Mouse (Mus musculus) erythroblast, embryonic 14.5 days (primary cell): ENCODE measurements around the gene Aco2. TPM values are rescaled to one million over a fixed set of nuclear protein-coding genes. Genes with fewer than 3 reads are reported as not detected.

Experiments
- H3K27me3 ChIP-seq: 2 replicates; pipeline ENCODE4 v1.6.1; 2012; ENCODE audit warnings: inconsistent platforms; ENCODE audit not compliant: control insufficient read depth
- H3K36me3 ChIP-seq: 2 replicates; pipeline ENCODE4 v1.6.1; 2012; ENCODE audit warnings: mild to moderate bottlenecking, inconsistent platforms; ENCODE audit not compliant: control insufficient read depth
- H3K4me1 ChIP-seq: 2 replicates; pipeline ENCODE4 v1.6.1; 2012; ENCODE audit warnings: inconsistent platforms; ENCODE audit not compliant: control insufficient read depth
- H3K4me3 ChIP-seq: replicated peaks from 2 replicates; pipeline ENCODE3; 2012; ENCODE audit warnings: moderate library complexity, mild to moderate bottlenecking, inconsistent platforms
- H3K9me3 ChIP-seq: 2 replicates; pipeline ENCODE4 v1.6.1; 2012; ENCODE audit warnings: low read length, inconsistent platforms, mixed read lengths; ENCODE audit not compliant: control insufficient read depth
- GATA1 ChIP-seq: IDR thresholded peaks from 2 replicates; pipeline ENCODE4 v1.6.1; 2012; ENCODE audit warnings: low read length, inconsistent platforms, mixed read lengths
- TAL1 ChIP-seq: IDR thresholded peaks from 3 replicates; pipeline ENCODE4 v1.6.1; 2012; ENCODE audit warnings: low read length, inconsistent platforms, mixed read lengths
- polyA plus RNA-seq: library from polyadenylated mRNA; stranded (reverse); fragments of >175 nt; gene quantifications from 2 replicates; pipeline ENCODE4 v1.2.3, GENCODE M21; 2012

The Aco2 gene
- 17.5 and 19.1 TPM in 2 replicates for polyA plus RNA-seq

DNA sequence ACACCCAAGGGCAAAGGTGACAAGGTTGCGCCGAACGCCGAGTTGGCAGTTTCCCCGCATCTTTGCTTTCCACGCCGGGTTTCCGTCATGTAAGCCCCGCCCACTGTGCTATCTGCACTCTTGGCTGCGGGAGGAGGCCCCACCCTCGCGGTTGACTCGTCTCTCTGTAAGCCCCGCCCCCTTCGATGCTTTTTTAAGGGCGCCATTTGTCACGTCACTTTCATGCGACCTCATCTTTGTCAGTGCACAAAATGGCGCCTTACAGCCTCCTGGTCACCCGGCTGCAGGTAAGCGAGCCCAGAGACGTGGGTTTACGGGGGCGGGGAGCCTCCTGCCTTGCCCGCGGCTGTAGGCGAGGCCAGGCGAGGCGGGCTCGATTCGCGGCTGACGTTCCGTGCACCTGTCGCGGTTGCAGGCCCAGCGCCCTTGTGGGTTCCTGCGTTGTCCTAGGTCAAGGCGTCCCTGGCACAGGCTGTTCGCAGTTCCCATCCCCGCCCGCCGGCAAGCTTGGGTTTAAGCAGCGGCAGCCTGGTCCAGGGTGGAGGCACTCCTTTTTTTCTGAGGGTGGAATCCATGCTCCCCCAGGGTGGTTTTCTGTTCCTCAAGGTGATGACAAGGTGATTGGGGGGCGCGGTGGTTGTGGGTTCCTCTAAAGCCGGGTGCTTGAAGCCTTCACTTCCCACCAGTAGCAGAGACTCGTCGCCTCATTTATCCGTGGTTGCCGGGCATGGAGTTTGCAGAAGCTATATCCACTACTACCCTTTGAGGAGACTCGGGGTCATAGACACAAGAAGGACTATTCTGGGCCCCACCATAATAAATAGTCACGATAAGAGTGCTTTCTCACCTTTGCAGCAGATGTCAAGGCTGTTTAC, at the start of gene Aco2:
TSS of gene Aco2 (plus strand) at position 48 of the 875 bp plus-strand sequence.
- Histone ChIP-seq H3K4me3 (peak within 1 kb of the TSS; percentile 67), H3K36me3 (peaks cover 48% of the 10 kb centered on the region), H3K27me3 (no peaks in the 10 kb centered on the region), H3K4me1 (peaks cover 67% of the 10 kb centered on the region), H3K9me3 (no peaks in the 10 kb centered on the region)
- TF ChIP-seq GATA1 (peak; percentile 46), TAL1 (no peak)

DNA sequence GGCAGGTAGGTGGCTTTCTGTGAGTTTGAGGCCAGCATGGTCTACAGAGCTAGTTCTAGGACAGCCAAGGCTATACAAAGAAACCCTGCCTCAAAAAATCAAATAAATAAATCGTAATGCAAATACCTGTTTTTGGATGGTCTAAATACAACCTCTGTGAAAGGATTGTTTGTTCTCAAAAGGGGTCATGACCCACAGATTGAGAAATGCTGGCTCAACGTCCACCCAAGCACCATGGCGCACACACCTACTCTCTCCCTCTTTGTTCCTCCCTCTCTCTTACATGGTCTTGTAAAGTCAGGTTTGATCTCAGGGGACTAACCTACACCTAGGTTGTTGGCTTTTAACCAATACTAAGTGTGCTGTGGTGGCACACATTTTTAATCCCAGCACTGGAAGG, 49.5 kb upstream of the Aco2 start:
- no peak overlapping the region for H3K4me3 ChIP-seq
- no peaks in the 10 kb centered on the region for H3K27me3 ChIP-seq
- no peaks in the 10 kb centered on the region for H3K9me3 ChIP-seq

DNA sequence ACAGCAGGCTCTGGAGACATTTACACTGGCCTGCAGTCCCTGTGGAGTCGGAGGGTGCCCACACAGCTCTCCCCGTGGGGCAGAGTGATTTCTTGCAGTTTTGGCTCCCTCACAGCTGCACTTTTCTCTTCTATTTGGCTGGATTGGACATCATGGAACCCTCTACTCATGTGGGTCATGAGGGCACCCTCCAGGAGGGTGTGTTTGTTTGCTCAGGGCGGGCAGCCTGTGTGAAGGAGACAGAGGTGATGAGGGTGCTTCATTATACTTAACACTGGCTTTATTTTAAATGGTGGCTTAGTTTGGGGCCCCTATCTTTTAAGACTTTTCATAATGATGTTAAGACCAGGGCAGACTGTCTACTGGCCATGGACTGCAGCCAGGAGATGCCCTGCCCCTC, 47.3 kb upstream of the Aco2 start:
- Histone ChIP-seq H3K4me3 (no peak overlapping the region), H3K36me3 (peaks cover 21% of the 10 kb centered on the region; the same call in 1 of the 2 replicates), H3K9me3 (no peaks in the 10 kb centered on the region), H3K27me3 (no peaks in the 10 kb centered on the region), H3K4me1 (peaks cover 4% of the 10 kb centered on the region)
- TF ChIP-seq TAL1 = no peak
- TF ChIP-seq GATA1 = no peak

More for the DNA sequence above, 49.5 kb upstream of the Aco2 start:
- H3K4me1 ChIP-seq = no peaks in the 10 kb centered on the region
- TF ChIP-seq TAL1 (no peak), GATA1 (no peak)
- H3K36me3 ChIP-seq = peaks cover 21% of the 10 kb centered on the region; the same call in 1 of the 2 replicates

- no peaks in the 10 kb centered on the region for H3K9me3 ChIP-seq
- peaks cover 10% of the 10 kb centered on the region; the same call in 1 of the 2 replicates for H3K36me3 ChIP-seq
- no peaks in the 10 kb centered on the region for H3K27me3 ChIP-seq
- no peak for TF ChIP-seq GATA1
- no peak for TF ChIP-seq TAL1
- H3K4me1 ChIP-seq = peaks cover 12% of the 10 kb centered on the region
- no peak overlapping the region for H3K4me3 ChIP-seq
Measured at GRCm38 (mm10) chr15:81828426-81829207, 43.5 kb upstream of the Aco2 start.

DNA sequence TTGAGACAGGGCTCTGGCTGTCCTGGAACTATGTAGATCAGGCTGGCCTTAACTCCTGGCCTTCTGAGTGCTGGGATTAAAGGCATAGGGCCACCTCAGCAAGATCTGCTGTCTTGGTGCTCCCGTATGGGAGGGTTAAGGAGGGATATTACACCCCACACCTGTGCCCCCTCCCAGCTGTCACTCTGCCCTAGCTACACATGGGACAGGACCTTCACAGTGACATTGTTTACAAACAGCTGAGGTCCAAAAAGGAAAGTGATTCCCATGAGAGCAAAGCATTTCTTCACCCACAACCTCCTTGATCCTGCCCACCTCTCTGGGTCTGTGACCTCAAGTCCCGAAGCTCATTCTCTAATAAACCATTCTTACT, 42.9 kb upstream of the Aco2 start:
- H3K36me3 ChIP-seq = peaks cover 6% of the 10 kb centered on the region; the same call in 1 of the 2 replicates
- H3K4me3 ChIP-seq = no peak overlapping the region
- peaks cover 2% of the 10 kb centered on the region for H3K27me3 ChIP-seq
- peaks cover 12% of the 10 kb centered on the region for H3K4me1 ChIP-seq
- TF ChIP-seq GATA1 = no peak
- no peaks in the 10 kb centered on the region for H3K9me3 ChIP-seq

- H3K36me3 ChIP-seq = peaks cover under 1% of the 10 kb centered on the region; the same call in 1 of the 2 replicates
- H3K27me3 ChIP-seq = peaks cover 14% of the 10 kb centered on the region
- H3K4me1 ChIP-seq = peaks cover 12% of the 10 kb centered on the region
- H3K9me3 ChIP-seq = no peaks in the 10 kb centered on the region
- TF ChIP-seq TAL1 (no peak), GATA1 (no peak)
- H3K4me3 ChIP-seq = no peak overlapping the region
Measured at GRCm38 (mm10) chr15:81830530-81830929, 41.6 kb upstream of the Aco2 start.

DNA sequence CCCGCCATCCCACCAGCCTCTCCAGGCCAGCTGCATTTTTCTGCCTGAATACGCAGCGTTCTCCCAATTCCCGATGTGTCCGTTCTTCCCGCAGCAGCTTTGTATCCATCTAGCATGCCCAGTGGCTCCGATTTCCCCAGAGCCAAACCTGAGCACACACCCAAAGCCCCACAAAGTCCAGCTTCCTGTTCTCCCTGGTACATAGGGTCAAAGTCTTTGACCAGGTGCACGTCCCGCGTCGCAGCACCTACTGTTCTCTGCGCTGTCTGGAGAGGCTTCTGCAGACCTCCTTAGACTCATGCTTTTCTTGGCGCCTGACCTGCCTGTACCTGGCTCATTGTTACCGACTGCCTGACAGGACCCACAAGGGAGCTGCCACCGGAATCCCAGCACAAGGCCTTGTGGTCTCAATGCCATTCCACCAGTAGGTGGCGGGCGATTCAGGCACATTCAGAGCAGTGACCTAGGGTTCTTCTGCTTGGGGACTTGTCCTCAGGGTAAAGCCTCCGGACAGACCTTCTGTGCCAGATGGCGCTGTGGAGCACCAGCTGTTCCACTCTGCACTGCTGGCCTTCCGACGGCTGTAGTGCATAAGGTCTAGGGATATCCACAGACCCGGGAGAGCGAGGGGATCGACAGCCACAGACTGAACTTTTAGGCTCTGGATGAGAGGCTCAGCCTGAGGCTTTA, 40.8 kb upstream of the Aco2 start:
- no peaks in the 10 kb centered on the region for H3K36me3 ChIP-seq
- no peak overlapping the region for H3K4me3 ChIP-seq
- peaks cover 22% of the 10 kb centered on the region for H3K27me3 ChIP-seq
- no peaks in the 10 kb centered on the region for H3K9me3 ChIP-seq
- peaks cover 15% of the 10 kb centered on the region for H3K4me1 ChIP-seq
- TF ChIP-seq TAL1 = no peak
- TF ChIP-seq GATA1 = no peak

- no peak overlapping the region for H3K4me3 ChIP-seq
- H3K36me3 ChIP-seq = no peaks in the 10 kb centered on the region
- peaks cover 17% of the 10 kb centered on the region for H3K4me1 ChIP-seq
- H3K9me3 ChIP-seq = no peaks in the 10 kb centered on the region
- peaks cover 31% of the 10 kb centered on the region for H3K27me3 ChIP-seq
- no peak for TF ChIP-seq GATA1
- no peak for TF ChIP-seq TAL1
Measured at GRCm38 (mm10) chr15:81832219-81832618, 39.9 kb upstream of the Aco2 start.
